Mouse (Mus musculus) heart, adult 10 weeks (tissue): ENCODE data around the gene Ube2q2. TPM values are rescaled to one million over a fixed set of nuclear protein-coding genes. Genes with fewer than 3 reads are reported as not detected.

Experiments
- polyA plus RNA-seq: library from polyadenylated mRNA; stranded (reverse); fragments of 350-450 nt; fragmentation: Illumina TruSeq; extraction: RNeasy Lipid Tissue Mini Kit (QIAGEN cat#74804); gene quantifications from one replicate; pipeline ENCODE4 v1.2.3, GENCODE M21; 2014; ENCODE audit warnings: low read depth, low replicate concordance

Ube2q2 gene
- polyA plus RNA-seq, result 29.4 TPM

GRCm38 (mm10) chr9:55148854-55149498 lies at the start of gene Ube2q2:
Gene Ube2q2, plus strand, starts transcription at chr9:55148854.

GRCm38 (mm10) chr9:55208790-55209481 lies 60.3 kb downstream of the Ube2q2 start, which contains the start of gene Fbxo22:
Gene Fbxo22, plus strand, starts transcription at chr9:55208925.

Other genes with a start within 250 kb of the Ube2q2 start
- gene Hykk, start 231.6 kb upstream of the Ube2q2 start, polyA plus RNA-seq, result 1.2 TPM
- 196 TPM for gene Psma4, start 198.1 kb upstream of the Ube2q2 start, polyA plus RNA-seq
- not detected for gene AY074887, start 197.9 kb upstream of the Ube2q2 start, polyA plus RNA-seq
- gene Chrna5, start 168.0 kb upstream of the Ube2q2 start, polyA plus RNA-seq, result not detected
- gene Chrna3, start 122.3 kb upstream of the Ube2q2 start, polyA plus RNA-seq, result 0.13 TPM
- gene Chrnb4, start 100.1 kb upstream of the Ube2q2 start, polyA plus RNA-seq, result 0.16 TPM
- 37.9 TPM for gene Fbxo22, start 60.1 kb downstream of the Ube2q2 start, polyA plus RNA-seq
- gene Nrg4, start 178.0 kb downstream of the Ube2q2 start, polyA plus RNA-seq, result 3.4 TPM
- gene Tmem266, start 178.1 kb downstream of the Ube2q2 start, polyA plus RNA-seq, result 3.1 TPM